Mouse (Mus musculus): ENCODE results near the gene Tgfb3. TPM values are rescaled to one million over a fixed set of nuclear protein-coding genes. Genes with fewer than 3 reads are reported as not detected.

The Tgfb3 gene
- polyA plus RNA-seq, 1 experiment from 2014 or later, result 7.0 TPM

Other genes with a start within 250 kb of the Tgfb3 start
- 86.4 and 94.1 TPM in 2 replicates for gene Ift43, start 3.5 kb upstream of the Tgfb3 start, polyA plus RNA-seq (2016; fragmentation: Nextera tagmentation; extraction: Ambion mirVana)
- 17.7 and 17.8 TPM in 2 replicates for gene Gpatch2l, start 162.8 kb upstream of the Tgfb3 start, polyA plus RNA-seq (2016; fragmentation: Nextera tagmentation; extraction: Ambion mirVana)

Measured in hindbrain, embryonic 10.5 days (tissue).